In genomic region chr14:54720041-54720440, GRCm38 (mm10) we compare ENCODE assay signal across 50 mouse cellular contexts. TPM values are rescaled to one million over a fixed set of nuclear protein-coding genes. Genes with fewer than 3 reads are reported as not detected.
"Had no signal": no experiment of that assay in that cellular context is flagged by ENCODE, and none has a peak within 500 bp of the region (broad histone marks: within the 10 kb centered on the region; RNA-seq: fewer than 3 reads in every experiment).

No protein-coding gene starts in this region.

- H3K27me3 ChIP-seq: heart, embryonic 13.5 days; heart, embryonic 15.5 days; hindbrain, embryonic 12.5 days; hindbrain, embryonic 15.5 days; intestine, embryonic 15.5 days had no signal

- H3K4me3 ChIP-seq: heart, embryonic 12.5 days; heart, embryonic 13.5 days; heart, embryonic 15.5 days; hindbrain, embryonic 10.5 days; hindbrain, embryonic 12.5 days; hindbrain, embryonic 13.5 days; hindbrain, embryonic 15.5 days; intestine, embryonic 15.5 days; kidney, embryonic 15.5 days; layer of hippocampus, adult 2 months; left cerebral cortex, adult 2 months had no signal

- DNase-seq: heart, postnatal 10 days; heart, postnatal 14 days; heart, postnatal 36 days; heart, postnatal 4 days; kidney, adult 11 months; kidney, adult 18-20 months; kidney, adult 2 months; kidney, adult 8-10 months; kidney, adult 9 months; kidney, postnatal 10 days; kidney, postnatal 14 days; kidney, postnatal 25 days; kidney, postnatal 36 days; kidney, postnatal 4 days; layer of hippocampus, adult 9-11 months; layer of hippocampus, postnatal 36 days had no signal

- H3K9ac ChIP-seq: heart, embryonic 12.5 days; heart, embryonic 13.5 days; heart, embryonic 15.5 days; hindbrain, embryonic 12.5 days; hindbrain, embryonic 13.5 days; hindbrain, embryonic 14.5 days; hindbrain, embryonic 15.5 days; intestine, embryonic 15.5 days; kidney, embryonic 15.5 days had no signal

- H3K4me1 ChIP-seq: hindbrain, embryonic 12.5 days; intestine, embryonic 15.5 days had no signal

- H3K27ac ChIP-seq: heart, embryonic 13.5 days; heart, embryonic 15.5 days; hindbrain, embryonic 10.5 days; hindbrain, embryonic 12.5 days; hindbrain, embryonic 13.5 days; hindbrain, embryonic 14.5 days; hindbrain, embryonic 15.5 days; hindbrain, postnatal 0 days; intestine, embryonic 15.5 days; kidney, embryonic 15.5 days; kidney, postnatal 0 days; layer of hippocampus, adult 2 months; left cerebral cortex, adult 2 months had no signal

- H3K36me3 ChIP-seq: heart, embryonic 12.5 days; heart, embryonic 13.5 days; heart, embryonic 15.5 days; hindbrain, embryonic 10.5 days; hindbrain, embryonic 12.5 days; hindbrain, embryonic 13.5 days; hindbrain, embryonic 15.5 days; intestine, embryonic 15.5 days; kidney, embryonic 15.5 days had no signal

RNA-seq across cellular contexts. Expression of gene Cebpe, which starts 8.1 kb away (rescaled TPM):
- total RNA-seq: heart, postnatal 10 days; heart, postnatal 14 days; heart, postnatal 25 days; heart, postnatal 36 days; heart, postnatal 4 days; hindbrain, postnatal 0 days; layer of hippocampus, adult 18-20 months; layer of hippocampus, adult 2 months; layer of hippocampus, adult 8-10 months; layer of hippocampus, postnatal 10 days; layer of hippocampus, postnatal 14 days; layer of hippocampus, postnatal 25 days; layer of hippocampus, postnatal 36 days; left cerebral cortex, adult 18-20 months; left cerebral cortex, adult 2 months; left cerebral cortex, adult 8-10 months had no signal
- polyA plus RNA-seq: heart, embryonic 12.5 days; heart, embryonic 13.5 days; heart, embryonic 14.5 days; heart, embryonic 16.5 days; heart, postnatal 0 days; hindbrain, embryonic 10.5 days; hindbrain, embryonic 11.5 days; hindbrain, embryonic 12.5 days; hindbrain, embryonic 13.5 days; hindbrain, embryonic 14.5 days; hindbrain, embryonic 15.5 days; hindbrain, embryonic 16.5 days; hindbrain, postnatal 0 days; inflammation-experienced regulatory T-cells, adult 6 months; intestine, embryonic 16.5 days; intestine, postnatal 0 days; kidney, embryonic 14.5 days; kidney, embryonic 16.5 days; kidney, postnatal 0 days had no signal

RNA-seq across cellular contexts. Expression of gene Gm29776, which starts 21.4 kb away (rescaled TPM):
- total RNA-seq: heart, postnatal 14 days; heart, postnatal 25 days; heart, postnatal 36 days; hematopoietic stem cell, adult 5-6 weeks; layer of hippocampus, adult 18-20 months; layer of hippocampus, adult 2 months; layer of hippocampus, postnatal 10 days; layer of hippocampus, postnatal 25 days; layer of hippocampus, postnatal 36 days; left cerebral cortex, adult 18-20 months; left cerebral cortex, adult 2 months; left cerebral cortex, adult 8-10 months had no signal
- polyA plus RNA-seq: intestine, postnatal 0 days; large intestine, adult 2 months had no signal
